Mouse (Mus musculus): ENCODE results near the gene Sort1. TPM values are rescaled to one million over a fixed set of nuclear protein-coding genes. Genes with fewer than 3 reads are reported as not detected.
"Not testable (repeated sequence)": the region's sequence is repeated elsewhere in the genome, so short reads cannot be mapped to it uniquely, and the experiment has no call there.

The Sort1 gene
- 24.2 and 25.4 TPM in 2 replicates for polyA plus RNA-seq (2014; fragmentation: Nextera tagmentation; extraction: Ambion mirVana)

GRCm38 (mm10) chr3:108283781-108284601 lies at the start of gene Sort1:
Gene Sort1, plus strand, starts transcription at chr3:108284082.
- Histone ChIP-seq H3K9ac (peak within 1 kb of the TSS; percentile 98), H3K36me3 (replicated peaks; ENCODE audit: control insufficient read depth, insufficient read depth) (peaks cover 14% of the 10 kb centered on the region), H3K4me2 (replicated peaks) (peak within 1 kb of the TSS; percentile 73), H3K27me3 (ENCODE audit: control insufficient read depth, insufficient read depth, low read length) (no peaks in the 10 kb centered on the region), H3K27ac (peak within 1 kb of the TSS; percentile 89), H3K4me3 (replicated peaks; ENCODE audit: low read length) (peak within 1 kb of the TSS; percentile 97), H3K4me1 (replicated peaks; ENCODE audit: control insufficient read depth, insufficient read depth, low read length) (peaks cover 56% of the 10 kb centered on the region), H3K9me3 (ENCODE audit: control insufficient read depth, low read length) (no peaks in the 10 kb centered on the region)
- under 1% methylated on average over 95 of the region's 109 CpGs for WGBS
- DNase-seq (ENCODE audit: low spot score) (peak; percentile 93), ATAC-seq (ENCODE audit: low FRiP score) (peak; percentile 99)

- H3K36me3 ChIP-seq (replicated peaks; ENCODE audit: control insufficient read depth, insufficient read depth); DNase-seq (ENCODE audit: low spot score); H3K27ac ChIP-seq; H3K4me3 ChIP-seq (replicated peaks; ENCODE audit: low read length); ATAC-seq (ENCODE audit: low FRiP score); H3K27me3 ChIP-seq (ENCODE audit: control insufficient read depth, insufficient read depth, low read length); H3K4me1 ChIP-seq (replicated peaks; ENCODE audit: control insufficient read depth, insufficient read depth, low read length); H3K9me3 ChIP-seq (ENCODE audit: control insufficient read depth, low read length); H3K9ac ChIP-seq; H3K4me2 ChIP-seq (replicated peaks): not testable (repeated sequence)
- 85% methylated on average over 4 of the region's 4 CpGs for WGBS
Observed at GRCm38 (mm10) chr3:108237474-108238102, 46.3 kb upstream of the Sort1 start.

GRCm38 (mm10) chr3:108241243-108241839 lies 42.5 kb upstream of the Sort1 start:
- Histone ChIP-seq H3K4me2 (replicated peaks) (no peak overlapping the region), H3K36me3 (replicated peaks; ENCODE audit: control insufficient read depth, insufficient read depth) (no peaks in the 10 kb centered on the region), H3K9ac (no peak overlapping the region), H3K27me3 (ENCODE audit: control insufficient read depth, insufficient read depth, low read length) (no peaks in the 10 kb centered on the region), H3K4me1 (replicated peaks; ENCODE audit: control insufficient read depth, insufficient read depth, low read length) (no peaks in the 10 kb centered on the region), H3K9me3 (ENCODE audit: control insufficient read depth, low read length) (no peaks in the 10 kb centered on the region), H3K27ac (no peak overlapping the region), H3K4me3 (replicated peaks; ENCODE audit: low read length) (no peak overlapping the region)
- ATAC-seq (ENCODE audit: low FRiP score): no peak
- 93% methylated on average over 3 of the region's 3 CpGs for WGBS
- DNase-seq (ENCODE audit: low spot score): no peak

- H3K4me1 ChIP-seq (replicated peaks; ENCODE audit: control insufficient read depth, insufficient read depth, low read length): no peaks in the 10 kb centered on the region
- no peak for ATAC-seq (ENCODE audit: low FRiP score)
- no peaks in the 10 kb centered on the region for H3K9me3 ChIP-seq (ENCODE audit: control insufficient read depth, low read length)
Observed at GRCm38 (mm10) chr3:108246857-108247256, 37.0 kb upstream of the Sort1 start.

GRCm38 (mm10) chr3:108256719-108257637 lies 26.9 kb upstream of the Sort1 start, which contains the start of gene Psma5:
Gene Psma5, plus strand, starts transcription at chr3:108256926.
- peak within 1 kb of the TSS; percentile 74 for H3K4me3 ChIP-seq (replicated peaks; ENCODE audit: low read length)
- DNase-seq (ENCODE audit: low spot score) (peak; percentile 99), ATAC-seq (ENCODE audit: low FRiP score) (peak; percentile 100)
- under 1% methylated on average over 78 of the region's 79 CpGs for WGBS
- H3K4me2 ChIP-seq (replicated peaks): peak within 1 kb of the TSS; percentile 95
- H3K27ac ChIP-seq: no peak within 1 kb of the TSS
- H3K9me3 ChIP-seq (ENCODE audit: control insufficient read depth, low read length): no peaks in the 10 kb centered on the region
- H3K27me3 ChIP-seq (ENCODE audit: control insufficient read depth, insufficient read depth, low read length): no peaks in the 10 kb centered on the region
- H3K36me3 ChIP-seq (replicated peaks; ENCODE audit: control insufficient read depth, insufficient read depth): peaks cover 4% of the 10 kb centered on the region; the same call in 1 of the 2 replicates
- H3K4me1 ChIP-seq (replicated peaks; ENCODE audit: control insufficient read depth, insufficient read depth, low read length): peaks cover 9% of the 10 kb centered on the region; the same call in 1 of the 2 replicates
- H3K9ac ChIP-seq: peak within 1 kb of the TSS; percentile 80

More at GRCm38 (mm10) chr3:108246857-108247256, 37.0 kb upstream of the Sort1 start:
- no peaks in the 10 kb centered on the region for H3K27me3 ChIP-seq (ENCODE audit: control insufficient read depth, insufficient read depth, low read length)
- H3K4me2 ChIP-seq (replicated peaks): no peak overlapping the region
- H3K9ac ChIP-seq: no peak overlapping the region
- H3K27ac ChIP-seq: no peak overlapping the region
- no peaks in the 10 kb centered on the region for H3K36me3 ChIP-seq (replicated peaks; ENCODE audit: control insufficient read depth, insufficient read depth)
- no peak for DNase-seq (ENCODE audit: low spot score)
- no peak overlapping the region for H3K4me3 ChIP-seq (replicated peaks; ENCODE audit: low read length)
- 83% methylated on average over 2 of the region's 2 CpGs for WGBS

GRCm38 (mm10) chr3:108257831-108258500 lies 25.9 kb upstream of the Sort1 start:
- H3K4me3 ChIP-seq (replicated peaks; ENCODE audit: low read length): peak overlapping the region; percentile 74
- H3K27me3 ChIP-seq (ENCODE audit: control insufficient read depth, insufficient read depth, low read length): no peaks in the 10 kb centered on the region
- H3K4me2 ChIP-seq (replicated peaks): peak overlapping the region; percentile 95
- ATAC-seq (ENCODE audit: low FRiP score) (no peak), DNase-seq (ENCODE audit: low spot score) (no peak)
- peaks cover 11% of the 10 kb centered on the region; the same call in 1 of the 2 replicates for H3K36me3 ChIP-seq (replicated peaks; ENCODE audit: control insufficient read depth, insufficient read depth)
- no peak overlapping the region for H3K27ac ChIP-seq
- peak overlapping the region; percentile 80 for H3K9ac ChIP-seq
- 82% methylated on average over 3 of the region's 3 CpGs for WGBS
- H3K9me3 ChIP-seq (ENCODE audit: control insufficient read depth, low read length): no peaks in the 10 kb centered on the region
- peaks cover 9% of the 10 kb centered on the region; the same call in 1 of the 2 replicates for H3K4me1 ChIP-seq (replicated peaks; ENCODE audit: control insufficient read depth, insufficient read depth, low read length)

GRCm38 (mm10) chr3:108259319-108259718 lies 24.6 kb upstream of the Sort1 start:
- Histone ChIP-seq H3K27ac (no peak overlapping the region), H3K4me1 (replicated peaks; ENCODE audit: control insufficient read depth, insufficient read depth, low read length) (peaks cover 9% of the 10 kb centered on the region; the same call in 1 of the 2 replicates), H3K4me2 (replicated peaks) (no peak overlapping the region), H3K4me3 (replicated peaks; ENCODE audit: low read length) (no peak overlapping the region), H3K36me3 (replicated peaks; ENCODE audit: control insufficient read depth, insufficient read depth) (peaks cover 25% of the 10 kb centered on the region; the same call in 1 of the 2 replicates), H3K9me3 (ENCODE audit: control insufficient read depth, low read length) (no peaks in the 10 kb centered on the region), H3K9ac (no peak overlapping the region), H3K27me3 (ENCODE audit: control insufficient read depth, insufficient read depth, low read length) (no peaks in the 10 kb centered on the region)
- WGBS: 45% methylated on average over 3 of the region's 3 CpGs
- DNase-seq (ENCODE audit: low spot score): no peak
- no peak for ATAC-seq (ENCODE audit: low FRiP score)

- not testable (repeated sequence) for H3K9ac ChIP-seq; H3K4me2 ChIP-seq (replicated peaks); H3K4me3 ChIP-seq (replicated peaks; ENCODE audit: low read length); DNase-seq (ENCODE audit: low spot score); H3K27ac ChIP-seq; H3K9me3 ChIP-seq (ENCODE audit: control insufficient read depth, low read length); H3K27me3 ChIP-seq (ENCODE audit: control insufficient read depth, insufficient read depth, low read length); ATAC-seq (ENCODE audit: low FRiP score)
- WGBS: 83% methylated on average over 5 of the region's 5 CpGs
- H3K4me1 ChIP-seq (replicated peaks; ENCODE audit: control insufficient read depth, insufficient read depth, low read length): peaks cover 13% of the 10 kb centered on the region
- peaks cover 56% of the 10 kb centered on the region for H3K36me3 ChIP-seq (replicated peaks; ENCODE audit: control insufficient read depth, insufficient read depth)
Observed at GRCm38 (mm10) chr3:108279495-108279894, 4.4 kb upstream of the Sort1 start.

All from hindbrain, embryonic 14.5 days (tissue).